Mouse (Mus musculus): ENCODE measurements at regions not wholly inside any gene's neighbourhood (a gene's known extent, or its start where the extent isn't known, plus 50 kb on each side); places are given as distances from the start of the nearest gene placed in this dataset.

DNA sequence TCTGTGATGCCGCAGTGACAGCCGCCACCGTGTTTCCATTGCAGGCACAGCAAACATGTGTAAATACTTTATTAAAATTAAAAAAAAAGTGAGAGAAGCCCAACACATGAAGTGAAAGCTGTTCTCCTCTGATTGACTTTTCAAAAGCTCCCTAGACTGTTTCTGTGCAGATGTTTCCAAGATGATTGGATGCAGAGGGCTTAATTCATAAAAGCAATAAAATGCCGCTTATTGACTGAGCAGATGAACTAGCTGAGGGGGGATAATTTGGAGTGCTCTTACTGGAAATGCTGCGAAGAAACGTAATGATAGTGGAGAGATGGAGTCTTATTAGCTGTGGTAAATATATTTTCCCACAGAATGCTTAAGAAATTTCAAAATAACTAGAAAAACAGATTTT lies 170.4 kb downstream of the Rnf144a start:
- ATAC-seq (replicated peaks in 1 of 2; ENCODE audit: insufficient read depth in 1 of 2, low FRiP score in 2 of 2, low TSS enrichment in 1 of 2, low read depth in 1 of 2, poor library complexity in 2 of 2, severe bottlenecking in 2 of 2) = no peak

GRCm38 (mm10) chr12:26227557-26228020 lies 187.5 kb downstream of the Rnf144a start:
- no peak for ATAC-seq (replicated peaks in 1 of 2; ENCODE audit: insufficient read depth in 1 of 2, low FRiP score in 2 of 2, low TSS enrichment in 1 of 2, low read depth in 1 of 2, poor library complexity in 2 of 2, severe bottlenecking in 2 of 2)

- ATAC-seq (replicated peaks in 1 of 2; ENCODE audit: insufficient read depth in 1 of 2, low FRiP score in 2 of 2, low TSS enrichment in 1 of 2, low read depth in 1 of 2, poor library complexity in 2 of 2, severe bottlenecking in 2 of 2) = no peak
These were observed 188.7 kb downstream of the Rnf144a start for GRCm38 (mm10) chr12:26226363-26226762.

- ATAC-seq (replicated peaks in 1 of 2; ENCODE audit: insufficient read depth in 1 of 2, low FRiP score in 2 of 2, low TSS enrichment in 1 of 2, low read depth in 1 of 2, poor library complexity in 2 of 2, severe bottlenecking in 2 of 2) = no peak
These were observed 202.6 kb downstream of the Rnf144a start for GRCm38 (mm10) chr12:26212447-26212846.

- ATAC-seq (replicated peaks in 1 of 2; ENCODE audit: insufficient read depth in 1 of 2, low FRiP score in 2 of 2, low TSS enrichment in 1 of 2, low read depth in 1 of 2, poor library complexity in 2 of 2, severe bottlenecking in 2 of 2) = no peak
These were observed 203.6 kb downstream of the Rnf144a start for GRCm38 (mm10) chr12:26211423-26211822.

DNA sequence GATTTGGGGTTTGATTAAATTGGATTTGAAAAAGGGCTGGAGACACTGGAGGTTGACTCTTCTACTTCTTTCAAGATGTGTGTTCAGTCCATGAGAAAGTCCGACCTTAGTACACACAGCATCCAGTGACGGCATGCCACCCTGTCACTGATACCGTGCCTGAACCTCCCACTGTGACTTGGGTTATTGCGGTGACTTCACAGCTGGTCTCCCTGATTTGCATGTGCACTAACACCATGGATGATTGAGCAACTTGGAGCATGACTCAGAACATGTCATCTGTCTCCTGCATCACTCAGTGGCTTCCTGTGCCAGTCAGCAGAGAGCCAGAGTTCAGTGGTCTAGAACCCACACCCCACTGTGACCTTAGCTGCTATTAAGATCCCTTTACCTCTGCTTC lies 208.3 kb downstream of the Rnf144a start:
- peak; percentile 74 to 83 for ATAC-seq (replicated peaks in 1 of 2; ENCODE audit: insufficient read depth in 1 of 2, low FRiP score in 2 of 2, low TSS enrichment in 1 of 2, low read depth in 1 of 2, poor library complexity in 2 of 2, severe bottlenecking in 2 of 2)

DNA sequence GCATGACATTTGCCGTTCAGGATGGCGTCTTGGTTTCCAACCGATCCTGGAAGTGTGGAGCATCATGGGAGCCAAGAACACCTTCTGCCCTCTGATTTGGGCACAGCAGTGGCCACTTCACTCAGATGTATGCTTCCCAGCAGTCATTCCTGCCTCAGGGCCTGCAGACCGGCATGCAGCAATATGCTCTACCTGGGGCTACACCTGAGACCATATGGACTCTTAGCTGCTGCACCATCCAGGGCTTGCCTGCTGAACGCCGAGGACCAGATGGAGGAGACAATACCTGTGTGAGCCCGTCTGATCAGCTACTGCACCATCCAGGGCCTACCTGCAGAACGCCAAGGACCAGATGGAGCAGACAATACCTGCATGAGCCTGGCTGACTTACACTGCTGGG lies 209.0 kb downstream of the Rnf144a start:
- ATAC-seq (replicated peaks in 1 of 2; ENCODE audit: insufficient read depth in 1 of 2, low FRiP score in 2 of 2, low TSS enrichment in 1 of 2, low read depth in 1 of 2, poor library complexity in 2 of 2, severe bottlenecking in 2 of 2) = no peak

DNA sequence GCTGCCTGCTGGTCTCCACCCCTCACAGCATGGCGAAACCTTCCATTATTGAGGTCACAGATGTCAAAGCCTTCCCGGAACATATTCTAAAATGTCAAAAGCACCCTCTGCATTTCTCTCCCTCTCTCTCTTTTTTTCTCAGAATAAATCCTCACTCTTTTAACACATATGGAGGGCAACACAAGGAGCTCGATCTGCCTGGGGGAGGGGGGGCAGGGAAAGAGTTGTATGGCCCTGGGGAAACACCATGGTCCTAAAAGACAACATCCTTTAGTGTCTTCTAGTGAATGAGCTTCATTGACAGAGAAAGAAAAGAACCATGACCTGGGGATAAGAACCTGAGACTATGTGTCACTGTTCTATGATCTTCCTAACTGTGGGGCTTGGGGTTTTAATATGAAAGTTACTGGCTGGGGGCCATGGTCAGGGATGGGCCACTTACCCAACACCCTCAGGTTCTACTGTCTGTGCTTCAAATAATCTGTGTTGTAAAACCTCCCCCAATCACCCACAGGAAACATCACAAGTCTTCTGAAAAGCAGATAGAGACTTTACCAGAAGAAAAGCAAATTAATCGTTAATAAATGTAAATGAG lies 223.0 kb downstream of the Rnf144a start:
- no peak for ATAC-seq (replicated peaks in 1 of 2; ENCODE audit: insufficient read depth in 1 of 2, low FRiP score in 2 of 2, low TSS enrichment in 1 of 2, low read depth in 1 of 2, poor library complexity in 2 of 2, severe bottlenecking in 2 of 2)

DNA sequence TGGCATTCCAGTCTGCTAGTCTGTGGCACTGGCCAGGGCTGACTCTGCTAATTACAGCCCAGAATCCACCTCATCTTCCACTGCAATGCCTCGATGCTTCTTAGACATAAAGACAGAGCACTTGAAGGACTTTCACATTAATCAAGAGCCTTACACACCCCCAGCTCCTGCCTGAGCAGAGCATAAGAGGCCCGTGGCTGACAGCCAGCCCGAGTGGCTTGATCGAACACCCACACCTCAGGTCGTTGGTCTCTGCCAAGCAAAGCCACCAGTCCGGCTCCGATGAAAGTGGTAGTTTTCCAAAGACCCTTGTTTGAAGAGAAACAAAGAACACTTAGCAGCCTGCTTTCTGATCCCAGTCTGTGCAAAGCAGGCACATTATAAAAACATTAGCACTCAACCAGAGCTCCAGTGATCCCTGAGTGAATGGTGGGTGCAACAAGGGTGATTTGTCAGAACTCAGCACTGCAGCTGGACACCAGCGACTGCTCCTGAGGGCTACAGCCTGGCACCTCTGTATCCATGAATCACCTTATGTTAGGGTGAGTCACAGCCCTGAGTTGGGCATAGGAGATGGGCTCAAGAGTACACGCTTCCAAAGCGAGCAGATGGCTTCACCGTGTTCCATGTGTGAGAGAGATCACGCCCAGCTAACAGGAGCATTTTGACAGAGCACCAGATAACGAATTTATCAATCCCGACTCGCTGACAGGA lies 223.6 kb downstream of the Rnf144a start:
- ATAC-seq (replicated peaks in 1 of 2; ENCODE audit: insufficient read depth in 1 of 2, low FRiP score in 2 of 2, low TSS enrichment in 1 of 2, low read depth in 1 of 2, poor library complexity in 2 of 2, severe bottlenecking in 2 of 2) = no peak

GRCm38 (mm10) chr12:26188996-26189395 lies 226.1 kb downstream of the Rnf144a start:
- no peak for ATAC-seq (replicated peaks in 1 of 2; ENCODE audit: insufficient read depth in 1 of 2, low FRiP score in 2 of 2, low TSS enrichment in 1 of 2, low read depth in 1 of 2, poor library complexity in 2 of 2, severe bottlenecking in 2 of 2)

GRCm38 (mm10) chr12:26187091-26187862 lies 227.8 kb downstream of the Rnf144a start:
- peak; percentile 89 to 90 for ATAC-seq (replicated peaks in 1 of 2; ENCODE audit: insufficient read depth in 1 of 2, low FRiP score in 2 of 2, low TSS enrichment in 1 of 2, low read depth in 1 of 2, poor library complexity in 2 of 2, severe bottlenecking in 2 of 2)

GRCm38 (mm10) chr12:26184701-26185460 lies 230.2 kb downstream of the Rnf144a start:
- peak; percentile 59 to 60; a peak in 3 of 4 replicates for ATAC-seq (replicated peaks in 1 of 2; ENCODE audit: insufficient read depth in 1 of 2, low FRiP score in 2 of 2, low TSS enrichment in 1 of 2, low read depth in 1 of 2, poor library complexity in 2 of 2, severe bottlenecking in 2 of 2)

- ATAC-seq (replicated peaks in 1 of 2; ENCODE audit: insufficient read depth in 1 of 2, low FRiP score in 2 of 2, low TSS enrichment in 1 of 2, low read depth in 1 of 2, poor library complexity in 2 of 2, severe bottlenecking in 2 of 2) = no peak
These were observed 232.0 kb downstream of the Rnf144a start for GRCm38 (mm10) chr12:26183021-26183420.

GRCm38 (mm10) chr12:26180846-26181245 lies 234.2 kb downstream of the Rnf144a start:
- ATAC-seq (replicated peaks in 1 of 2; ENCODE audit: insufficient read depth in 1 of 2, low FRiP score in 2 of 2, low TSS enrichment in 1 of 2, low read depth in 1 of 2, poor library complexity in 2 of 2, severe bottlenecking in 2 of 2) = no peak

DNA sequence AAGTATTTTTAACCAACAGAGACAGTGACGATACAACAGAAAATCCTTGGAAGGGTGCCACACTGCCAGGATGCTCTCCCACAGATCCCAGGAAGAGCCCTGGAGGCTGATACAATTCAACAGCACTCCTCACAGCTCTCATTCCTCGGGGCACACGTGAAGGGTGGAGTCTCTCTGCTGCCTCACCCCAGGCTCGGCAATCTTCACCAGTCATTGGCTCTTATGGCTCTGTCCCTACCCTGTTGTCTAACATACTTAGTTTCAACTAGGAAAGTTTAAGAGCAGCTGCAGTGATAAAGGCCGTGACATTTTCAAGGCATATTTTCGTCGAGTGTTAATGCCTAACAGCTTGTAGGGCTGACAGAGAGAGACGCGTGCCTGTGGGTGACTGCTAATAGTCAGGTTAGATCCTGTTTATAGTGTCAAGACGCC lies 238.8 kb downstream of the Rnf144a start:
- no peak for ATAC-seq (replicated peaks in 1 of 2; ENCODE audit: insufficient read depth in 1 of 2, low FRiP score in 2 of 2, low TSS enrichment in 1 of 2, low read depth in 1 of 2, poor library complexity in 2 of 2, severe bottlenecking in 2 of 2)

- ATAC-seq (replicated peaks in 1 of 2; ENCODE audit: insufficient read depth in 1 of 2, low FRiP score in 2 of 2, low TSS enrichment in 1 of 2, low read depth in 1 of 2, poor library complexity in 2 of 2, severe bottlenecking in 2 of 2) = no peak
These were observed 251.6 kb downstream of the Rnf144a start for GRCm38 (mm10) chr12:26163416-26163815.

DNA sequence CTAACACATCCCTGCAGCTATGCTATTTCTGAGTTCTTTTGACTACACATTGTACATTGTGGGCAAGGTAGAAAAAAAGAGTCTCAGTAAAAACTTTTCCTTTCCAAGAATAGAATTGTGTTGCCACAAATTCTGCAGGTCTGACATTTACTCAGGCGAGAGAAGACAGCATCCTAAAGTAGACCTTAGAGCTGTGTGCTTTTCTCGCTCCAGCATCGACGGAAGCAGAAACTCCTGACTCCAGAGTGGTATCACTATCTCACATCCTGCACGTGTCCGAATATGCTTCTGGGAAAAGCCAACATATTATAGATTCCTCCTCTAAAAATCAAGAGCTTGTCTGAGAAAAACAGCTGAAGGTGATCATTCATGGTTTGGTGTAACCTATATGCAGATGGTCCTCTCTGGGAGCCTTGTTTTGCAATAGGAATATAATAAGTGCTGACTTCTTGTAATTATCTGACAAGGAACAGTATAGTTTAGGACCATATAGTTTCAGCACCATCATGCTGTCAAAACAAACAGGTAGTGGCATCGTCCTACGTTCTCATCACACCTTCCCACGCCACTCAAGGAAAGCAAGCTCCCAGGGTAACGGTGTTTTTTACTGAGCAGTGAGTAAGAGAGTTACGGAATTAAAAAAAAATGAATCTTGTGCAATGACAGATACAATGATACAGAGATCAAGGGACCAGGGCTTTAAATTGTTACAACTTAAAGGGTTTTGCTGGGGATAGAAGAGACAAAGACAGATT lies 254.0 kb downstream of the Rnf144a start:
- ATAC-seq (replicated peaks in 1 of 2; ENCODE audit: insufficient read depth in 1 of 2, low FRiP score in 2 of 2, low TSS enrichment in 1 of 2, low read depth in 1 of 2, poor library complexity in 2 of 2, severe bottlenecking in 2 of 2) = no peak
